Mouse (Mus musculus) CH12.LX (cell line): ENCODE data around the gene Gm20388. TPM values are rescaled to one million over a fixed set of nuclear protein-coding genes. Genes with fewer than 3 reads are reported as not detected.
A peak's percentile ranks its signal among the peaks of the same experiment; 100 is the strongest.

Source experiments
- DNase-seq: peaks from one replicate; pipeline ENCODE4 v3.0.0-alpha.2; 2013; ENCODE audit errors: extremely low read depth
- H3K27ac ChIP-seq: 2 replicates; pipeline ENCODE4 v1.5.1; 2012; ENCODE audit warnings: low read depth, mild to moderate bottlenecking, control low read depth, moderate library complexity; ENCODE audit not compliant: insufficient read depth
- H3K27me3 ChIP-seq: replicated peaks from 2 replicates; pipeline ENCODE3; 2012; ENCODE audit warnings: inconsistent platforms
- H3K36me3 ChIP-seq, 2 experiments: replicated peaks in 1 of 2; 2 replicates each; pipeline versions ENCODE3 to v1.6.1; 2012; ENCODE audit warnings: inconsistent platforms in 1 of 2, low read length in 1 of 2, mild to moderate bottlenecking in 1 of 2, mixed read lengths in 1 of 2, moderate library complexity in 1 of 2; ENCODE audit not compliant: control insufficient read depth in 1 of 2, insufficient read depth in 1 of 2
- H3K4me1 ChIP-seq, 2 experiments: 2 replicates each; pipeline ENCODE4 v1.6.1; 2012; ENCODE audit warnings: inconsistent platforms in 1 of 2, moderate library complexity in 1 of 2; ENCODE audit not compliant: insufficient read depth in 2 of 2, control insufficient read depth in 1 of 2
- H3K4me2 ChIP-seq: 2 replicates; pipeline ENCODE4 v1.6.1; 2012; ENCODE audit warnings: low read depth, mild to moderate bottlenecking, control low read depth; ENCODE audit not compliant: poor library complexity, insufficient read depth, severe bottlenecking
- H3K4me3 ChIP-seq, 3 experiments: fragments of 150-350 bp in 1 of 3; sonication (generic) in 1 of 3; replicated peaks in 1 of 3; 2 replicates each; pipeline versions ENCODE3 to v1.5.1; 2011 to 2012; ENCODE audit warnings: low read depth in 2 of 3, low read length in 2 of 3, mild to moderate bottlenecking in 2 of 3, moderate library complexity in 2 of 3, control low read depth in 1 of 3, improper control_type of control experiment in 1 of 3, inconsistent platforms in 1 of 3, mixed read lengths in 1 of 3; ENCODE audit not compliant: poor library complexity in 1 of 3
- H3K79me2 ChIP-seq: replicated peaks from 2 replicates; pipeline ENCODE4 v1.6.1; 2012; ENCODE audit warnings: mild to moderate bottlenecking, moderate library complexity; ENCODE audit not compliant: control insufficient read depth, poor library complexity, insufficient read depth, severe bottlenecking; ENCODE audit errors: extremely low read depth
- H3K9ac ChIP-seq: 2 replicates; pipeline ENCODE4 v1.6.1; 2012; ENCODE audit warnings: low read depth, mild to moderate bottlenecking, control low read depth, moderate library complexity; ENCODE audit not compliant: insufficient read depth
- H3K9me3 ChIP-seq: replicated peaks from 2 replicates; pipeline ENCODE3; 2012; ENCODE audit warnings: low read length, inconsistent platforms, mixed read lengths
- BHLHE40 ChIP-seq: IDR thresholded peaks from 2 replicates; pipeline ENCODE4 v1.6.1; 2011; ENCODE audit warnings: mild to moderate bottlenecking, low read depth, low read length, improper control_type of control experiment
- CHD1 ChIP-seq: IDR thresholded peaks from 2 replicates; pipeline ENCODE4 v1.6.1; 2012; ENCODE audit warnings: low read depth, low read length, improper control_type of control experiment, inconsistent platforms
- CHD2 ChIP-seq: IDR thresholded peaks from 2 replicates; pipeline ENCODE4 v1.6.1; 2011; ENCODE audit warnings: low read length, improper control_type of control experiment
- CTCF ChIP-seq, 2 experiments: IDR thresholded peaks in 1 of 2; conservative IDR thresholded peaks in 1 of 2; 2 replicates each; pipeline ENCODE4 v1.5.1; 2011 to 2012; ENCODE audit warnings: low read depth in 2 of 2, low read length in 2 of 2, improper control_type of control experiment in 1 of 2, inconsistent platforms in 1 of 2, mild to moderate bottlenecking in 1 of 2, moderate library complexity in 1 of 2
- E2F4 ChIP-seq: IDR thresholded peaks from 2 replicates; pipeline ENCODE4 v1.6.1; 2011; ENCODE audit warnings: low read depth, low read length, improper control_type of control experiment; ENCODE audit not compliant: insufficient replicate concordance
- ELF1 ChIP-seq: IDR thresholded peaks from 2 replicates; pipeline ENCODE4 v1.6.1; 2014; ENCODE audit warnings: low read depth, mild to moderate bottlenecking, inconsistent platforms, low read length, improper control_type of control experiment
- EP300 ChIP-seq: IDR thresholded peaks from 2 replicates; pipeline ENCODE4 v1.6.1; 2011; ENCODE audit warnings: low read length, improper control_type of control experiment
- ETS1 ChIP-seq: conservative IDR thresholded peaks from 2 replicates; pipeline ENCODE4 v1.6.1; 2012; ENCODE audit warnings: low read depth, mild to moderate bottlenecking, inconsistent platforms, low read length, improper control_type of control experiment, moderate library complexity
- GABPA ChIP-seq: IDR thresholded peaks from 2 replicates; pipeline ENCODE4 v1.6.1; 2012; ENCODE audit warnings: low read depth, low read length, improper control_type of control experiment, inconsistent platforms; ENCODE audit not compliant: insufficient replicate concordance
- HCFC1 ChIP-seq: IDR thresholded peaks from 2 replicates; pipeline ENCODE4 v1.6.1; 2012; ENCODE audit warnings: low read depth, mild to moderate bottlenecking, inconsistent platforms, low read length, improper control_type of control experiment
- IRF4 ChIP-seq: IDR thresholded peaks from 2 replicates; pipeline ENCODE4 v1.6.1; 2014; ENCODE audit warnings: low read depth, mild to moderate bottlenecking, inconsistent platforms, low read length, improper control_type of control experiment
- JUN ChIP-seq: IDR thresholded peaks from 2 replicates; pipeline ENCODE4 v1.6.1; 2011; ENCODE audit warnings: low read depth, mild to moderate bottlenecking, low read length, improper control_type of control experiment, moderate library complexity; ENCODE audit not compliant: insufficient read depth
- JUND ChIP-seq: conservative IDR thresholded peaks from 2 replicates; pipeline ENCODE4 v1.6.1; 2011; ENCODE audit warnings: low read depth, low read length, improper control_type of control experiment
- MAFK ChIP-seq: IDR thresholded peaks from 2 replicates; pipeline ENCODE4 v1.6.1; 2011; ENCODE audit warnings: low read length, improper control_type of control experiment; ENCODE audit not compliant: insufficient replicate concordance
- MAX ChIP-seq: IDR thresholded peaks from 2 replicates; pipeline ENCODE4 v1.6.1; 2011; ENCODE audit warnings: low read length, improper control_type of control experiment
- MAZ ChIP-seq: IDR thresholded peaks from 2 replicates; pipeline ENCODE4 v1.6.1; 2012; ENCODE audit warnings: low read depth, mild to moderate bottlenecking, inconsistent platforms, low read length, improper control_type of control experiment, moderate library complexity
- MXI1 ChIP-seq: IDR thresholded peaks from 2 replicates; pipeline ENCODE4 v1.6.1; 2011; ENCODE audit warnings: mild to moderate bottlenecking, low read depth, low read length, improper control_type of control experiment
- NRF1 ChIP-seq: IDR thresholded peaks from 2 replicates; pipeline ENCODE4 v1.6.1; 2014; ENCODE audit warnings: low read depth, mild to moderate bottlenecking, inconsistent platforms, low read length, improper control_type of control experiment, moderate library complexity
- POLR2AphosphoS2 ChIP-seq: IDR thresholded peaks from 2 replicates; pipeline ENCODE4 v1.6.1; 2011; ENCODE audit warnings: low read depth, low read length, improper control_type of control experiment
- RAD21 ChIP-seq: IDR thresholded peaks from 2 replicates; pipeline ENCODE4 v1.6.1; 2011; ENCODE audit warnings: low read depth, mild to moderate bottlenecking, low read length, improper control_type of control experiment, moderate library complexity
- RCOR1 ChIP-seq: conservative IDR thresholded peaks from 2 replicates; pipeline ENCODE4 v1.6.1; 2012; ENCODE audit warnings: low read depth, mild to moderate bottlenecking, inconsistent platforms, low read length, improper control_type of control experiment
- SIN3A ChIP-seq: IDR thresholded peaks from 2 replicates; pipeline ENCODE4 v1.6.1; 2012; ENCODE audit warnings: low read length, improper control_type of control experiment, inconsistent platforms
- SMC3 ChIP-seq: IDR thresholded peaks from 2 replicates; pipeline ENCODE4 v1.6.1; 2011; ENCODE audit warnings: low read depth, low read length, improper control_type of control experiment
- TBP ChIP-seq: conservative IDR thresholded peaks from 2 replicates; pipeline ENCODE4 v1.6.1; 2011; ENCODE audit warnings: low read depth, low read length, improper control_type of control experiment
- TCF12 ChIP-seq: IDR thresholded peaks from 2 replicates; pipeline ENCODE4 v1.6.1; 2014; ENCODE audit warnings: low read depth, mild to moderate bottlenecking, inconsistent platforms, low read length, improper control_type of control experiment
- UBTF ChIP-seq: IDR thresholded peaks from 2 replicates; pipeline ENCODE4 v1.6.1; 2012; ENCODE audit warnings: low read depth, mild to moderate bottlenecking, inconsistent platforms, low read length, improper control_type of control experiment, moderate library complexity
- USF1 ChIP-seq: IDR thresholded peaks from 2 replicates; pipeline ENCODE4 v1.6.1; 2014; ENCODE audit warnings: low read depth, mild to moderate bottlenecking, inconsistent platforms, low read length, improper control_type of control experiment
- USF2 ChIP-seq: conservative IDR thresholded peaks from 2 replicates; pipeline ENCODE4 v1.6.1; 2011; ENCODE audit warnings: low read depth, low read length, improper control_type of control experiment
- ZC3H11A ChIP-seq: IDR thresholded peaks from 2 replicates; pipeline ENCODE4 v1.6.1; 2012; ENCODE audit warnings: low read depth, mild to moderate bottlenecking, inconsistent platforms, low read length, improper control_type of control experiment
- ZKSCAN1 ChIP-seq: IDR thresholded peaks from 2 replicates; pipeline ENCODE4 v1.6.1; 2012; ENCODE audit warnings: low read depth, inconsistent platforms, low read length, improper control_type of control experiment, borderline replicate concordance
- ZMIZ1 ChIP-seq: IDR thresholded peaks from 2 replicates; pipeline ENCODE4 v1.6.1; 2012; ENCODE audit warnings: low read depth, mild to moderate bottlenecking, inconsistent platforms, low read length, improper control_type of control experiment
- ZNF384 ChIP-seq: IDR thresholded peaks from 2 replicates; pipeline ENCODE4 v1.6.1; 2012; ENCODE audit warnings: low read depth, low read length, improper control_type of control experiment, inconsistent platforms
- dilution Hi-C: fragments of 300-500 bp; cut with MboI; formaldehyde crosslinking; loops from 2 replicates; pipeline ENCODE4 v1.14.3; 2020; ENCODE audit warnings: low sequenced_read_pairs; ENCODE audit not compliant: extremely low pct_unique_long_range_greater_than_20kb, extremely low pct_ligation_motif_present
- in situ Hi-C: fragments of 300-500 bp; cut with MboI; formaldehyde crosslinking; loops from 3 replicates; pipeline ENCODE4 v1.14.3; 2019; ENCODE audit warnings: low sequenced_read_pairs, low pct_ligation_motif_present, low pct_unique_long_range_greater_than_20kb, mixed read lengths
- polyA plus RNA-seq: library from polyadenylated mRNA; unstranded; fragments of >175 nt; gene quantifications from 2 replicates; pipeline ENCODE4 v1.2.1, GENCODE M21; 2012; ENCODE audit warnings: low read depth; ENCODE audit not compliant: insufficient read length
- total RNA-seq, 2 experiments: library from RNA; depleted of rRNA; stranded (reverse); fragments of 300-350 nt in 1 of 2; fragments of >200 nt in 1 of 2; gene quantifications; 2 replicates each; pipeline ENCODE4 v1.2.3; 2012 to 2014

Gene Gm20388
- total and polyA plus RNA-seq, 3 experiments, result 14.8 to 26.3 (median 22.2) TPM

- no peak overlapping the region for H3K4me3 ChIP-seq
- no peaks in the 10 kb centered on the region for H3K79me2 ChIP-seq
- peaks cover 0 to 20% of the 10 kb centered on the region in 2 experiments for H3K36me3 ChIP-seq
- in situ Hi-C loops (no loop called here), dilution Hi-C loops (no loop called here)
- no peaks in the 10 kb centered on the region for H3K9me3 ChIP-seq
- H3K4me1 ChIP-seq, result peaks cover 2 to 14% of the 10 kb centered on the region in 2 experiments; a peak in 3 of 4 replicates
- H3K4me2 ChIP-seq, result no peak overlapping the region
- no peaks in the 10 kb centered on the region for H3K27me3 ChIP-seq
- DNase-seq, result no peak
- H3K9ac ChIP-seq, result no peak overlapping the region
- TF ChIP-seq RAD21, result no peak
- no peak for TF ChIP-seq ZKSCAN1
- no peak for TF ChIP-seq CHD2
- TF ChIP-seq E2F4, result no peak
- TF ChIP-seq IRF4, result no peak
- TF ChIP-seq JUND, result no peak
- TF ChIP-seq MAZ, result no peak
- no peak for TF ChIP-seq CHD1
- TF ChIP-seq CTCF (conservative IDR thresholded peaks at IDR 0.05 in 1 of 2, IDR thresholded peaks at IDR 0.05 in 1 of 2; ENCODE audit: low read depth in 2 of 2, low read length in 2 of 2), result no peak
- TF ChIP-seq EP300, result no peak
- TF ChIP-seq, all 38 proteins: peak for 0
- no peak overlapping the region for H3K27ac ChIP-seq
These were observed 1467.0 kb downstream of the Gm20388 start for GRCm38 (mm10) chr8:121377680-121378079.

DNA sequence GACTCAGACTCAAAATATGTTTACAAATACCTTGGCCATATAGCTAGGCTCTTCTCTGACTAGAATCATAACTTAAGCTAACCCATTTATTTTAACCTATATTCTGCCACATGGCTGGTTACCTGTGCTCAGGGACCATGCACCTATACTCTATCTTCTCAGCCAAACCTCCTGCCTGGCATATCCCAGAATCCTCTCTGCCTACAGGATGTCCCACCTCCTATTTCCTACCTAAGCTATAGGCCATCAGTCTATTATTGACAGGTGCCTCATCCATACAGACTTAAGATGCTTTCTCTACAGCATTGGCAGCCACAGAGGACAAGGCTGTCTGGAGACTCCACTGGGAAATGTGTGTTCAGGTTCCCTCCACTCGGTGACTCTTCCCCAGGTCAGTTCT is 1468.7 kb downstream of the Gm20388 start:
- Histone ChIP-seq H3K27ac (no peak overlapping the region), H3K9ac (peak overlapping the region; percentile 70), H3K9me3 (no peaks in the 10 kb centered on the region), H3K27me3 (peaks cover 2% of the 10 kb centered on the region), H3K4me2 (peak overlapping the region; percentile 47; the same call in 1 of the 2 replicates), H3K4me1 (peaks cover 8 to 19% of the 10 kb centered on the region in 2 experiments), H3K79me2 (no peaks in the 10 kb centered on the region), H3K36me3 (peaks cover 0 to 12% of the 10 kb centered on the region in 2 experiments), H3K4me3 (peak overlapping the region; percentile 51 to 77 (median 64))
- in situ Hi-C loops, result no loop called here
- dilution Hi-C loops, result no loop called here
- DNase-seq, result peak; percentile 82
- TF ChIP-seq ETS1, result no peak
- peak; percentile 59 for TF ChIP-seq CHD2
- TF ChIP-seq SMC3, result no peak
- TF ChIP-seq MAX, result no peak
- TF ChIP-seq MXI1, result no peak
- no peak for TF ChIP-seq UBTF
- TF ChIP-seq EP300, result no peak
- no peak for TF ChIP-seq MAFK
- peak; percentile 77 for TF ChIP-seq HCFC1
- TF ChIP-seq RCOR1, result no peak
- TF ChIP-seq CTCF (conservative IDR thresholded peaks at IDR 0.05 in 1 of 2, IDR thresholded peaks at IDR 0.05 in 1 of 2; ENCODE audit: low read depth in 2 of 2, low read length in 2 of 2), result no peak
- TF ChIP-seq ZMIZ1, result no peak
- no peak for TF ChIP-seq USF2
- TF ChIP-seq TCF12, result peak; percentile 55; the same call in 1 of the 2 replicates
- TF ChIP-seq GABPA, result no peak
- peak; percentile 25; the same call in 1 of the 2 replicates for TF ChIP-seq NRF1
- TF ChIP-seq ELF1, result peak; percentile 44; the same call in 1 of the 2 replicates
- no peak for TF ChIP-seq ZNF384
- no peak for TF ChIP-seq JUN
- TF ChIP-seq POLR2AphosphoS2, result no peak
- TF ChIP-seq ZKSCAN1, result no peak
- no peak for TF ChIP-seq BHLHE40
- no peak for TF ChIP-seq USF1
- TF ChIP-seq ZC3H11A, result no peak
- TF ChIP-seq CHD1, result no peak
- TF ChIP-seq JUND, result no peak
- TF ChIP-seq TBP, result peak; percentile 73
- TF ChIP-seq RAD21, result no peak
- no peak for TF ChIP-seq SIN3A
